Mouse (Mus musculus): ENCODE data around the gene Nsl1. TPM values are rescaled to one million over a fixed set of nuclear protein-coding genes. Genes with fewer than 3 reads are reported as not detected.

The Nsl1 gene
- polyA plus RNA-seq (2012; rRNA removed), result 4.1 and 5.2 TPM in 2 replicates

DNA sequence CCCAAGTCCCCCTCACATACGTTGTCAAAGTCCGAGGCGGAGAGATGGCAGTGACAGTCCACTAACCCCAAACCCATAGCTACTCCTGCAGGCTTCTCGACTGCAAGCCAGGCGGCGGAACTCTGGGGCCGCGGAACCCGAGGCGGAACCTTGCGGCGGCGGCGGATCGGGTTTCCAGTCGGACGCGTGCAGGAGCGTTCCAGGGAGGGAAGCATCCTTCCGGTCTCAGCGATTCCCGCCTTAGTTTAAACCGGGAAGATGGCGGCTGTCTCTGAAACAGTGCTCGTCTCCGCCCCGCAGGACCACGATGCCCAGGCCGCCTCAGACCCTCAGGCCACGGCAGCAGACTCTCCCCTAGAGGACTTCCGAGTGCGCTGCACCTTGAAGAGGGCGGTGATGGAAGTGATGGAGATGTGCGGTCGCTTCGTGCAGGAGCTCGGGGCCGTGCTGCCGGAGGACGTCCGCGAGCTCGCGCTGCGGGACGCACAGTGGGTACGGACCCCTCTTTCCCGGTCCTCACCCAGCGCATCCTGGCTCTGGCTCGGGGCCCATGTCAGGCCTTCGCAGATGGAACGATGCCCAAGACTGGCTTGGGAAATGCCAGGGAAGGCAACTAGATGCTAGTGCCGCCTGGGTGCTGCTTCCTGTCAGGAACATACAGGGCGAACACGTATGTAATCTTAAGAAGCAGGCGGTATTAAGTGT lies at the start of gene Nsl1, which contains the start of gene Tatdn3:
Gene Nsl1, plus strand, starts transcription at position 232 of the 705 bp plus-strand sequence.
Gene Tatdn3, minus strand, starts transcription at position 152 of the 705 bp plus-strand sequence.

GRCm38 (mm10) chr1:191026021-191026713 lies 36.6 kb upstream of the Nsl1 start, which contains the start of gene Flvcr1:
Gene Flvcr1 (minus strand): TSS chr1:191026158.

DNA sequence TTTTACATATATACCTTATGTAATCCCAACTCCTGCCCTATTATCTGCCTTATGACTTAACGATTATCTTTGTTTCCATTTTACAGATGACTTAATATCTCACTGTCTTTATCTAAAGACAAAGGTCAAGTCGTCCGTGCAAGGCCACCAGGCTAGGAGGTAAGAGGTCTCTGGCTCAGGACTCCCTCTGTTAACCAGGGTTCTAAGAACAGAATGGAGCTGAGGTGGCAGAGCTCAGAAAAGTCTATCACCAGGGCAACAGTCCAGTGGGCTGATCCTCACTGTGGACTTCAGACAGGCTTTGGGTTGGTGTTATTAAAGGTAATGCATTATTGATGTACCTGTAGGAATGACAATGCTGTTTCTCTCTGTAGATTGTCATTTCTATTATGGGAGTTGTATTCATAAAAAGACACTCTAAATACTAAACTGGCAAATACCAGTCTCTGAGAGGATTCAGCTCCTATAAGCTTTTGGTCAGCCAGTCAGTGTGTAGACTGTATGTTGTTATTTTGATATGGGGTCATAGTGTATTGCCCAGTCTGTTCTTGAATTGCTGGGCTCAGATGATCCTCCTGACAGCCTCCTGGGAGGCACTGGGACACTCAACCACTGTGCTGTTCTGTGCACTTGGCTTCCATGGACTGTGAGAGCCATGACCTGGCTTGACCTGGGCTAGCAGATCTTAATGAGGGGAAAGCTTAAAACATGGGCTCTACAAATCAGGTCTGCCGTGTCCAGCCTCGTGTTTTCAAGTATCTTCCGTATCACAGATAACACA lies 26.1 kb upstream of the Nsl1 start, which contains the start of gene Spata45:
Gene Spata45, plus strand, starts transcription at position 86 of the 781 bp plus-strand sequence.

DNA sequence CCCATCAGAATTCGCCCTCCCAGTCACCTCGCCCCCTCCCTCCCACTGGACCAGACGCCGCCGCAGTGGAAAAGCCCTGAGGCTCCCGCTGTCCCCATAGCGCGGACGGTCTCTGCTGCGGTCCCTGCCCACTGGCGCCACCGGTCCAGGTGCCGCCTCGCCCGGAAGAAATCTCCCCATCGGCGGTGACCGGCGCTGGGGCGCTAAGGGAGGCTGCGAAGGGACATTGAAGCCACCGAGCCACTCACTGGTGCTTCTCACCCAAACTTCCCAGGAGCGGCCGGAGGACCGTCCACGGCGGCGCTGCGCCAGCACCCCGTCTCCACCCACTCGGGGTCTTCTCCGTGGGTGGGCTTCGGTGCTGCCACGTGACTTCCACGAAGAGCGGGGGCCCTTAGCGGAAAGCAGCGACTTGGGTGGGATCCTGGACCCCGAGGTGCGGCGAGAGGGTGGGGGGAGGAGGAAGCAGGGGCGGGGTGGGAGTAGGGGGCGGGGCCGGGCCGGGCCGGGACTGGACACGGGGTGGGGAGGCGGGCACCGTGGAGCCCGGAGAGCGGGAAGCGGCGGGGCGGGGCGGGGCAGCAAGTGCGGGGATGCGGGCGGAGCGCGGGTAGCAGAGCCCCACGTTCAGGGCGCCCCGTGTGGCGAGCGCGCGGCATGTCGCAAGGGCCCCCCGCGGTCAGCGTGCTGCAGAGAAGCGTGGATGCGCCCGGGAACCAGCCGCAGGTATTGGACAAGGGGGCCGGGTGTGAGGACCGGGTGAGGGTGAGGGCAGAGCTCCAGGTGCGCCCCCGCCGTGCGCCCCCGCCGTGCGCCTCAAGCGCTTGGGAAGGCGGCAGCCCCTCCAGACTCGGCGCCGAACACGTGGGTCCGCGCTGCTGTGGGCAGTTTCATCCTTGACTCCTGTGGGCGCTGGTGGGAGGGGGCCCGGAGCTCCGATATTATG lies 35.3 kb downstream of the Nsl1 start, which contains the start of gene Batf3:
Gene Batf3, plus strand, starts transcription at position 46 of the 946 bp plus-strand sequence.

Other genes with a start within 250 kb of the Nsl1 start
- 4.9 and 10.4 TPM in 2 replicates for gene Rps6kc1, start 151.2 kb upstream of the Nsl1 start, polyA plus RNA-seq (2012; rRNA removed)
- 22.9 and 26.5 TPM in 2 replicates for gene Angel2, start 137.9 kb upstream of the Nsl1 start, polyA plus RNA-seq (2012; rRNA removed)
- gene Vash2, start 83.7 kb upstream of the Nsl1 start, polyA plus RNA-seq (2012; rRNA removed), result 7.7 and 8.2 TPM in 2 replicates
- gene Flvcr1, start 36.9 kb upstream of the Nsl1 start, polyA plus RNA-seq (2012; rRNA removed), result 42.1 and 52.6 TPM in 2 replicates
- not detected in 2 replicates for gene Spata45, start 26.4 kb upstream of the Nsl1 start, polyA plus RNA-seq (2012; rRNA removed)
- gene Tatdn3, start 80 bp upstream of the Nsl1 start, polyA plus RNA-seq (2012; rRNA removed), result 2.9 and 4.9 TPM in 2 replicates
- gene Batf3, start 34.8 kb downstream of the Nsl1 start, polyA plus RNA-seq (2012; rRNA removed), result 7.4 and 9.7 TPM in 2 replicates
- gene Fam71a, start 101.8 kb downstream of the Nsl1 start, polyA plus RNA-seq (2012; rRNA removed), result not detected in 2 replicates
- 5.5 and 6.4 TPM in 2 replicates for gene Atf3, start 155.0 kb downstream of the Nsl1 start, polyA plus RNA-seq (2012; rRNA removed)

Data from ovary, adult 2 months (tissue).